Mouse (Mus musculus) midbrain, embryonic 16.5 days (tissue): Measurements from ENCODE around the gene Lrrfip1. TPM values are rescaled to one million over a fixed set of nuclear protein-coding genes. Genes with fewer than 3 reads are reported as not detected.

ENCODE experiments used
- ATAC-seq: fragments of 200-750 bp; cut with Nextera tagmentation; 2 replicates; pipeline ENCODE4 v1.8.0; 2017; ENCODE audit warnings: moderate TSS enrichment
- H3K27ac ChIP-seq: fragments of 300-500 bp; sonication (generic); 2 replicates; pipeline ENCODE4 v1.5.1; 2014; ENCODE audit warnings: mild to moderate bottlenecking, low read length, mixed read lengths
- H3K27me3 ChIP-seq: fragments of 300-500 bp; sonication (generic); 2 replicates; pipeline ENCODE4 v1.6.1; 2014; ENCODE audit warnings: low read depth, low read length, mixed read lengths; ENCODE audit not compliant: control insufficient read depth, insufficient read depth
- H3K36me3 ChIP-seq: fragments of 300-500 bp; sonication (generic); 2 replicates; pipeline ENCODE4 v1.6.1; 2014; ENCODE audit warnings: mild to moderate bottlenecking, low read length, moderate library complexity, mixed read lengths; ENCODE audit not compliant: control insufficient read depth, insufficient read depth
- H3K4me1 ChIP-seq: fragments of 300-500 bp; sonication (generic); 2 replicates; pipeline ENCODE4 v1.6.1; 2014; ENCODE audit warnings: mild to moderate bottlenecking, low read length, mixed read lengths; ENCODE audit not compliant: control insufficient read depth, insufficient read depth
- H3K4me2 ChIP-seq: fragments of 300-500 bp; sonication (generic); 2 replicates; pipeline ENCODE4 v1.6.1; 2014; ENCODE audit warnings: mild to moderate bottlenecking, low read length, mixed read lengths
- H3K4me3 ChIP-seq: fragments of 300-500 bp; sonication (generic); 2 replicates; pipeline ENCODE4 v1.5.1; 2014; ENCODE audit warnings: low read depth, mild to moderate bottlenecking, low read length, moderate library complexity, mixed read lengths
- H3K9ac ChIP-seq: fragments of 300-500 bp; sonication (generic); 2 replicates; pipeline ENCODE4 v1.6.1; 2014; ENCODE audit warnings: low read depth, low read length, mixed read lengths
- H3K9me3 ChIP-seq: fragments of 300-500 bp; sonication (generic); replicated peaks from 2 replicates; pipeline ENCODE4 v1.6.1; 2014; ENCODE audit warnings: mild to moderate bottlenecking, low read length, mixed read lengths; ENCODE audit not compliant: control insufficient read depth, poor library complexity, severe bottlenecking
- WGBS: fragments of 180-500 bp; shearing (Covaris S2); extraction: QIAGEN DNeasy Blood & Tissue Kit; methylation state at CpG from one replicate; pipeline ENCODE4 v1.1.7; 2014; 5-methylcytosine and 5-hydroxymethylcytosine counted together
- polyA plus RNA-seq: library from polyadenylated mRNA; unstranded; fragments of >200 nt; fragmentation: Nextera tagmentation; extraction: Ambion mirVana; gene quantifications from 2 replicates; pipeline ENCODE4 v1.2.1, GENCODE M21; 2015

Lrrfip1 gene
- polyA plus RNA-seq, 1 experiment from 2014 or later: 44.4 TPM

DNA sequence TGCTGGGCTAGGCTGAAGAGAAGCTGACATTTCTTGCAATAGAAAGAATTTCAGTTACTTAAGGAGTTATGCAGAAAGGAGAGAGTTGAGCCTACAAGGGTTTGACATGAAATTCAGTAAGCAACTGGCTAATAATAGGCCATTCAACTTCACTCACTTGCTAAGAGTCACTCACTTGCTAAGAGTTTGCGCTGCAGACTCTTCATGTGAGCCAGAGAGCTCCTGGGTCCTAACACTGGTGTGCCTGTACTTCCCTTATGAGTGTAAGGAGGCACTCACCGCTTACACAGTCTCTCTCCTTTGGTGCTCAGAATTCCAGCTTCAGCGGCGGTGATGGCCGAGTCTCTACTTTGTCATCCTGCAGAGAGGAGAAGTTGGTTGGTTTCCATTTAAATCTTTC, 88.2 kb downstream of the Lrrfip1 start:
- 93% methylated on average over 5 of the region's 5 CpGs for WGBS
- Histone ChIP-seq H3K27ac (no peak overlapping the region), H3K9me3 (no peaks in the 10 kb centered on the region), H3K27me3 (no peaks in the 10 kb centered on the region), H3K4me2 (no peak overlapping the region), H3K4me3 (no peak overlapping the region), H3K36me3 (no peaks in the 10 kb centered on the region), H3K4me1 (no peaks in the 10 kb centered on the region), H3K9ac (no peak overlapping the region)
- no peak for ATAC-seq

DNA sequence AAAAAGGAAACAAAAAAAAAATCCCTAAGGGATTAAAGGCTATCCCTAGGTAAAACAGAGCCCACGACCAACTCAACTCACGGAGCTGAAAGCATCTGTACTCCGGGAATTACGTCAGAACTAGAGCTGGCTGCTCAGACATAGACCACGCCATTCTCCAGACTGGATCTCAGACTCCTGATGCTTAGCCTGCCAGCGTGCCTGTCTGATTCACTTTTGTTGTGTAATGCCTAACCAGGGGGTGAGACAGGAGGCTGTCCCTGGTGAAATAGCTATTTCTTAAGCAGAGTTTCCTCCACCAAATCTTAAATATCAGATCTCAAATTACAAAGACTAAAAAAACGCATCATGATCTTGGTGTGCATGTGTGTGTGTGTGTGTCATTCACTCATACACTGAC, 89.5 kb downstream of the Lrrfip1 start:
- no peak for ATAC-seq
- no peak overlapping the region for H3K9ac ChIP-seq
- no peaks in the 10 kb centered on the region for H3K36me3 ChIP-seq
- no peak overlapping the region for H3K4me2 ChIP-seq
- H3K4me3 ChIP-seq: no peak overlapping the region
- H3K27ac ChIP-seq: no peak overlapping the region
- no peaks in the 10 kb centered on the region for H3K4me1 ChIP-seq
- H3K9me3 ChIP-seq: no peaks in the 10 kb centered on the region
- WGBS: 88% methylated on average over 7 of the region's 7 CpGs
- H3K27me3 ChIP-seq: no peaks in the 10 kb centered on the region

DNA sequence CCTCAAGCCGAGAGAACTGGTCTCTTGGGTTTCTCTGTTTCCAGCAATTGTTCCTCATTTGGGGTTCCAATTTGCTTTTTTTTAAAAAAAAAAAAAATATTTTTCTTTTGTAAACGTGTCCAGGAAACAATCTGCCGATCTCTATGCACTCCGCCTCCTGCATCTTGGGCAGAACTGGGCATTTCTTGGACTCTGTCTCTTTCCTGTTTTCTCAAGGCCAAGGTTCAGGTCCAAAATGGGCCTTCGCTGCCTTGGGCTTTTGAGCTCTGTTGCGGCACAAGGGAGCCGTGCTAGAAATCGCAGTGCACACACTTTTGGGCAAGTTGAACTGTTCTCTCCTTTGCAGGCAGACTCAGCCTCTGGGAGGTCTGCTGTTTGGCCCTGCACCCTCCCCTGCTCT, 90.4 kb downstream of the Lrrfip1 start:
- H3K9ac ChIP-seq: no peak overlapping the region
- H3K4me1 ChIP-seq: no peaks in the 10 kb centered on the region
- H3K4me2 ChIP-seq: no peak overlapping the region
- H3K27ac ChIP-seq: no peak overlapping the region
- no peaks in the 10 kb centered on the region for H3K9me3 ChIP-seq
- no peaks in the 10 kb centered on the region for H3K27me3 ChIP-seq
- ATAC-seq: no peak
- H3K4me3 ChIP-seq: no peak overlapping the region
- no peaks in the 10 kb centered on the region for H3K36me3 ChIP-seq
- 87% methylated on average over 8 of the region's 8 CpGs for WGBS

DNA sequence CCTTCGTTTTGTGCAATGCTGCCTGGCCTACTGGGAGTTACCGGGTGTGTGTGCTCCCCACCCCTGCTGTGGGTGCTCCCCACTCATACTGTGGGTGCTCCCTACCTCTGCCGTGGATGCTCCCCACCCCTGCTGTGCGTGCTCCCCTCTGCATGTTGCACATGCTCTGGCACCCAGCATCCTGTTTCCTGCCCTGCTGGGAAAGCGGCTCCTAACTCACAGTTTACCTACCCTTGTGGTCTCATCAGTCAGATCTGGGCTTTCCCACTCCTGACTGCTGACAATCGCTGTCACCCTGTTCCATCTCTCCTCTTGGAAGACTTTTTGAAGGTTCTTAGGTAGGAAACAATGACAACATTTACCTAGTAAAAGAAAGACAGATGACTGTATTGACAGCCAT, 91.9 kb downstream of the Lrrfip1 start:
- 83% methylated on average over 6 of the region's 6 CpGs for WGBS
- Histone ChIP-seq H3K27ac (no peak overlapping the region), H3K4me1 (no peaks in the 10 kb centered on the region), H3K4me2 (no peak overlapping the region), H3K4me3 (no peak overlapping the region), H3K36me3 (no peaks in the 10 kb centered on the region), H3K9ac (no peak overlapping the region), H3K9me3 (no peaks in the 10 kb centered on the region), H3K27me3 (no peaks in the 10 kb centered on the region)
- no peak for ATAC-seq

DNA sequence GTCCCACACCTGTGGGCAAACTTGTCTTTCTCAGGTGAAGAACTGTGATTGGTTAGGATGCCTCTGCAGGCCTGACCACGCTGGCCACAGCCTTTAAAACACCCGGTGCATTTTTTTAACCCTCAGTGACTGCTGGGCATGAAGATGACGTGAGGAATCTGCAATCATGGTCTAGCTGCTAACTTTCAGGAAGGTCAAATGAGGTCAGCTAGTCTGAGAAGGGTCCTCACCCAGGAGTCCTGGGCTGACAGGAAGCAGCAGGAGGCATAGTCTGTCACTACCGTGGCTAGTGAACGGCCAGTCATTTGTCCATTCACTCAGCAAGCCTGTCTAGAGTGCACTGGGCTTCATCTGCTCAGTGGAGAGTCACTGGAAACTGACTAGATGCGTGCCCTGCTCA, 93.9 kb downstream of the Lrrfip1 start:
- Histone ChIP-seq H3K4me1 (no peaks in the 10 kb centered on the region), H3K4me3 (no peak overlapping the region), H3K9ac (no peak overlapping the region), H3K27ac (no peak overlapping the region), H3K4me2 (no peak overlapping the region), H3K9me3 (no peaks in the 10 kb centered on the region), H3K27me3 (no peaks in the 10 kb centered on the region), H3K36me3 (no peaks in the 10 kb centered on the region)
- 76% methylated on average over 6 of the region's 6 CpGs for WGBS
- ATAC-seq: no peak

DNA sequence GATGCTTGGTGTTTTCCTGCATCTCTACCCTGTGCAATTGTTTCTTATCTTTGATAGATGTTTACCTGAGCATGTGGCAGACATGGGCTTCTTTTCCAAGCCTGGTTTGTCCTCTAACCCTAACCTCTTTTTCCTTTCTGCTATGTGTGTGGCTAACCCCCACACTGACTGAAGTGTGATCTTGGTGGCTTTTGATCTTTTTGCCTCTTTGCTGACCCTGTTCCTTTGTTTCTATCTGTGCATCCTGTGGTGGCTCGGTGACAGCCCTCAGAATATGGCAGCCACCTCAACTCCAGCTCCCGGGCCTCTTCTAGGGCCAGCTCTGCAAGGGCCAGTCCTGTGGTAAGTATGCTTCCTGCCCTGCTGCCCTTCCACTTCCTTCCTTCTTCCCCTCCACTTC, 94.8 kb downstream of the Lrrfip1 start:
- no peaks in the 10 kb centered on the region for H3K9me3 ChIP-seq
- H3K36me3 ChIP-seq: no peaks in the 10 kb centered on the region
- no peaks in the 10 kb centered on the region for H3K4me1 ChIP-seq
- H3K27me3 ChIP-seq: no peaks in the 10 kb centered on the region
- no peak for ATAC-seq
- no peak overlapping the region for H3K4me3 ChIP-seq
- no peak overlapping the region for H3K4me2 ChIP-seq
- no peak overlapping the region for H3K9ac ChIP-seq
- H3K27ac ChIP-seq: no peak overlapping the region
- 48% methylated on average over 2 of the region's 2 CpGs for WGBS

DNA sequence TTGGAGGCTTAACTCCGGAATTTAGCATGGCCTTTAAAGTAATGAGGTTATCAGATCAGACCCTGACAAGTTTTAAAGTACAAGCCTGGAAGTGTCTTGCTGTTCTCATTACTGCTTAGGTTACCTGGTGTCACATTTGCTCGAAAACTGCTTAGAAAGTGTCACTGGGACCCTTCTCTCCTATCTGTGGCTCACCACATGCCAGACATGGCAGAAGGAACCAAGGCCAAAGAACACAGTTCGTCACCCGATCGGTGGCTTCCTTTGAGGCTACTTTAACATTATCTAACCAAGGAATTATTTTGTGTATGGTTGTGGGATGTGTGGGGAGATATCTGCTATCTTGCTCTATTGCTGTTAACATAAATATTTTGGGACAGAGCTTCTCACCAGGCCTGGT, 95.5 kb downstream of the Lrrfip1 start:
- WGBS: 90% methylated on average over 5 of the region's 5 CpGs
- no peak overlapping the region for H3K27ac ChIP-seq

DNA sequence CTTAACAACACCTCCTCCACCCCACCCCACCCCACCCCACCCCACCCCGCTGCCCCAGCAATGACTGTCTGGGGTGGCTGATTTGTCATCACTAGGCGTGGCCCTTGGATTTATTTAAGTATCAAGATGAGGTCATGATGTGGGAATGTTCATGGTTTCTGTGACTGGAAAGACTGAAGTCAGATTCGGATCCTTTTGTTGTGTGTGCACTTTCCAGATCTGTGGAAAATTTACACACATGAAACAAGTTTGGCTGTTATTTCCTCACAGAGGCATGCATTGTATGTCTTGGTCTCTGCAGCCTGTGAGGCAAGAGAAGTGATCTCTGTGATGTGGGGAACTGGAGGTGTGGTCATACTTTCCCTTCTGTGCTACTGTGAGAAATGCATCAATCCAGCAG, 96.7 kb downstream of the Lrrfip1 start:
- Histone ChIP-seq H3K9ac (no peak overlapping the region), H3K4me1 (no peaks in the 10 kb centered on the region), H3K4me2 (no peak overlapping the region), H3K36me3 (no peaks in the 10 kb centered on the region), H3K27me3 (no peaks in the 10 kb centered on the region), H3K9me3 (no peaks in the 10 kb centered on the region), H3K4me3 (no peak overlapping the region), H3K27ac (no peak overlapping the region)
- no peak for ATAC-seq
- 90% methylated on average over 3 of the region's 3 CpGs for WGBS

More for the DNA sequence above, 95.5 kb downstream of the Lrrfip1 start:
- Histone ChIP-seq H3K36me3 (no peaks in the 10 kb centered on the region), H3K9ac (no peak overlapping the region), H3K27me3 (no peaks in the 10 kb centered on the region), H3K4me3 (no peak overlapping the region), H3K9me3 (no peaks in the 10 kb centered on the region), H3K4me1 (no peaks in the 10 kb centered on the region), H3K4me2 (no peak overlapping the region)
- no peak for ATAC-seq

DNA sequence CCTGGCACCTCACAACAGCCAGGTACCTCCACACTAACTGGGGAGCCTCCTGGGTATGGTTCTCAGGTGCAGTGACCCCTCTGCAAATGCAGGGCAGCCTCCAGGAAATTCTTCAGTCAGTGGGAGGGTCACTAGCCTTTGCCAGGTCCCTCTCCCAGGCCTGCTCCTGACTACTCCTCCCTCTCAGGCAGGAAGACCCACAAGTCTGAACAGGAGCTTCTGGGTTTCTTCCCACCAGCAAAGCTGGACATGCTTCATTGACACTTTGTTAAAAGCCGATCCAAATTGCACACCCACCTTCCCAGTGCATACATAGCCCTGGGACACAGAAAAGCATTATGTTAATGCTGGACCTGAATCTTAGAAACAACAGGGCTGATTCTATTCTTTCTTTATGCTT, 97.3 kb downstream of the Lrrfip1 start:
- Histone ChIP-seq H3K9ac (no peak overlapping the region), H3K4me2 (no peak overlapping the region), H3K36me3 (no peaks in the 10 kb centered on the region), H3K27ac (no peak overlapping the region), H3K9me3 (no peaks in the 10 kb centered on the region), H3K27me3 (no peaks in the 10 kb centered on the region), H3K4me3 (no peak overlapping the region), H3K4me1 (no peaks in the 10 kb centered on the region)
- WGBS: 67% methylated on average over 1 of the region's 1 CpGs
- ATAC-seq: no peak

DNA sequence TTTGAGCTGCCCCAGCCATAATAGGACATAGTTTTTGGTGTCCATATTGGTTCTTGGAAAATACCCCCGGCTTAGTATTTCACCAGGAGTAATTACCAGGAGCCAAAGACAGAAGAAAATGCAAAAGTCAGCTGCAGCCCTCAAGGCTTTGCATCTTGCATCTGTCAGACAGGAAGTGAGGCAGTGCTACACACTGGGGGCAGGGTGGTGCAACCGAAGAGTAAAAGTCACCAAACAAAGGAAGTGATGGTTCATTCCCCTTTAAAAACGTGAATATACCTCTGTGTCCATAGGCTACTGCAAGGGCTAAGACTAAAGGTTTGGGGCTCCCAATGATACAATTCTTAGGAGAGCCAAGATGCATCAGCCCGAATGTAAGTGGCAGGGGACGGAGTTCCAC, 98.0 kb downstream of the Lrrfip1 start:
- no peaks in the 10 kb centered on the region for H3K27me3 ChIP-seq
- no peak overlapping the region for H3K9ac ChIP-seq
- WGBS: 84% methylated on average over 5 of the region's 5 CpGs
- no peak overlapping the region for H3K4me3 ChIP-seq
- H3K9me3 ChIP-seq: no peaks in the 10 kb centered on the region
- no peak for ATAC-seq
- no peak overlapping the region for H3K4me2 ChIP-seq
- H3K4me1 ChIP-seq: no peaks in the 10 kb centered on the region
- H3K36me3 ChIP-seq: no peaks in the 10 kb centered on the region
- no peak overlapping the region for H3K27ac ChIP-seq
